Mouse (Mus musculus) stomach, postnatal 0 days (tissue): ENCODE data around the gene Adcy5. TPM values are rescaled to one million over a fixed set of nuclear protein-coding genes. Genes with fewer than 3 reads are reported as not detected.

Experiments used
- ATAC-seq: fragments of 200-750 bp; cut with Nextera tagmentation; 2 replicates; pipeline ENCODE4 v1.8.0; 2017; ENCODE audit not compliant: low FRiP score, low TSS enrichment
- DNase-seq: peaks from one replicate; pipeline ENCODE4 v3.0.0-alpha.2; 2016; ENCODE audit warnings: low spot score
- H3K27ac ChIP-seq: fragments of 300-500 bp; sonication (generic); replicated peaks from 2 replicates; pipeline ENCODE4 v1.5.1; 2014; ENCODE audit warnings: mild to moderate bottlenecking, control low read depth
- H3K27me3 ChIP-seq: fragments of 300-500 bp; sonication (generic); 2 replicates; pipeline ENCODE4 v1.6.1; 2014; ENCODE audit warnings: low read length; ENCODE audit not compliant: control insufficient read depth, insufficient read depth
- H3K36me3 ChIP-seq: fragments of 300-500 bp; sonication (generic); 2 replicates; pipeline ENCODE4 v1.6.1; 2014; ENCODE audit warnings: low read length, mixed read lengths; ENCODE audit not compliant: control insufficient read depth, insufficient read depth
- H3K4me1 ChIP-seq: fragments of 300-500 bp; sonication (generic); replicated peaks from 2 replicates; pipeline ENCODE4 v1.6.1; 2014; ENCODE audit warnings: antibody characterized with exemption; ENCODE audit not compliant: control insufficient read depth, insufficient read depth
- H3K4me2 ChIP-seq: fragments of 300-500 bp; sonication (generic); replicated peaks from 2 replicates; pipeline ENCODE4 v1.6.1; 2014; ENCODE audit warnings: low read depth, mild to moderate bottlenecking, control low read depth, moderate library complexity
- H3K4me3 ChIP-seq: fragments of 300-500 bp; sonication (generic); 2 replicates; pipeline ENCODE4 v1.5.1; 2014; ENCODE audit warnings: low read depth, low read length, control low read depth
- H3K9ac ChIP-seq: fragments of 300-500 bp; sonication (generic); 2 replicates; pipeline ENCODE4 v1.6.1; 2014; ENCODE audit warnings: mild to moderate bottlenecking, low read length, control low read depth, mixed read lengths
- H3K9me3 ChIP-seq: fragments of 300-500 bp; sonication (generic); 2 replicates; pipeline ENCODE4 v1.6.1; 2016; ENCODE audit warnings: low read length; ENCODE audit not compliant: control insufficient read depth
- CTCF ChIP-seq: IDR thresholded peaks from 2 replicates; pipeline ENCODE4 v1.5.1; 2016; ENCODE audit warnings: antibody characterized with exemption, low read depth, mild to moderate bottlenecking, moderate library complexity
- EP300 ChIP-seq: optimal IDR thresholded peaks from 2 replicates; pipeline ENCODE3; 2016; ENCODE audit warnings: antibody characterized with exemption
- WGBS: fragments of 180-500 bp; shearing (Covaris S2); extraction: QIAGEN DNeasy Blood & Tissue Kit; methylation state at CpG from one replicate; pipeline ENCODE4 v1.1.7; 2014; 5-methylcytosine and 5-hydroxymethylcytosine counted together
- polyA plus RNA-seq: library from polyadenylated mRNA; unstranded; fragments of >200 nt; fragmentation: Nextera tagmentation; extraction: Ambion mirVana; gene quantifications from 2 replicates; pipeline ENCODE4 v1.2.1, GENCODE M21; 2015

Adcy5 gene
- polyA plus RNA-seq, 1 experiment from 2014 or later = 2.2 TPM

GRCm38 (mm10) chr16:35308486-35309143 lies 153.9 kb downstream of the Adcy5 start:
- ATAC-seq = peak; percentile 86

GRCm38 (mm10) chr16:35309634-35310033 lies 155.0 kb downstream of the Adcy5 start:
- H3K4me3 ChIP-seq = no peak overlapping the region
- no peaks in the 10 kb centered on the region for H3K9me3 ChIP-seq
- TF ChIP-seq EP300 = no peak
- no peak for TF ChIP-seq CTCF
- DNase-seq (no peak), ATAC-seq (no peak)
- WGBS = 76% methylated on average over 4 of the region's 4 CpGs
- H3K4me2 ChIP-seq = no peak overlapping the region
- H3K9ac ChIP-seq = no peak overlapping the region
- H3K4me1 ChIP-seq = no peaks in the 10 kb centered on the region
- peaks cover 6% of the 10 kb centered on the region for H3K36me3 ChIP-seq
- no peaks in the 10 kb centered on the region for H3K27me3 ChIP-seq
- H3K27ac ChIP-seq = no peak overlapping the region; the same call in 1 of the 2 replicates

More at GRCm38 (mm10) chr16:35308486-35309143, 153.9 kb downstream of the Adcy5 start:
- no peaks in the 10 kb centered on the region for H3K4me1 ChIP-seq
- H3K27ac ChIP-seq = no peak overlapping the region
- no peaks in the 10 kb centered on the region for H3K27me3 ChIP-seq
- no peak overlapping the region for H3K4me2 ChIP-seq
- DNase-seq = peak; percentile 21
- TF ChIP-seq CTCF = no peak
- no peak for TF ChIP-seq EP300
- H3K9ac ChIP-seq = no peak overlapping the region
- no peaks in the 10 kb centered on the region for H3K9me3 ChIP-seq
- WGBS = 81% methylated on average over 6 of the region's 6 CpGs
- no peak overlapping the region for H3K4me3 ChIP-seq
- peaks cover 3% of the 10 kb centered on the region for H3K36me3 ChIP-seq

DNA sequence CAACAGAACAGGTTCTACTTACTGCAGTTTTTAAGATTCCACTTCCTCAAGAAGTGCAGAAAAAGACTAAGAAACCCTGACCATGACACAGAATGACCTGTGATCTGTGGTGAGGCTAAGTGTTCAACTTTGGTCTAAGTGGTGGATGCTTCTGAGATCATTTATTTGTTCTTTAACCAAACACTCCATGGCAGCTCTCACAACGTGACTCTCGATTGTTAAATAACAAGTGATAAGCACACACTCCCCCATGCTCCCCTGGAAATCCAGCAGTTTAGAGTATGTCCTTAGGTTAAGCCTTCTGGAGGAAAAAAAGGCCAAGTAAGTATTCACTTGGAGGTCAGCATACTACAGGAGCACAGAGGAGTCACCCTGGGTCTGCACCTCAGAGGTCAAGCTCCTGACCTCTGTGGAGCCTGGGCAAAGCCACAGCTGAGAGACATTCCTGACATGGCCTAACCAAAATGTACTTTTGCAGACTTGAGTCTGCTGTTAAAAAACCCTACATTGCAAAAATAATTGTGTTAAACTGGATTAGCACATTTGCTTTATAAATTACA lies 156.0 kb downstream of the Adcy5 start:
- ATAC-seq (0 out of 2 replicates have a peak, but pooled peaks have one; percentile 25), DNase-seq (no peak)
- Histone ChIP-seq H3K4me3 (no peak overlapping the region), H3K36me3 (peaks cover 6% of the 10 kb centered on the region), H3K27ac (no peak overlapping the region), H3K9me3 (no peaks in the 10 kb centered on the region), H3K4me2 (no peak overlapping the region), H3K27me3 (no peaks in the 10 kb centered on the region), H3K9ac (no peak overlapping the region), H3K4me1 (no peaks in the 10 kb centered on the region)
- TF ChIP-seq CTCF (no peak), EP300 (no peak)
- 22% methylated on average over 2 of the region's 2 CpGs for WGBS

DNA sequence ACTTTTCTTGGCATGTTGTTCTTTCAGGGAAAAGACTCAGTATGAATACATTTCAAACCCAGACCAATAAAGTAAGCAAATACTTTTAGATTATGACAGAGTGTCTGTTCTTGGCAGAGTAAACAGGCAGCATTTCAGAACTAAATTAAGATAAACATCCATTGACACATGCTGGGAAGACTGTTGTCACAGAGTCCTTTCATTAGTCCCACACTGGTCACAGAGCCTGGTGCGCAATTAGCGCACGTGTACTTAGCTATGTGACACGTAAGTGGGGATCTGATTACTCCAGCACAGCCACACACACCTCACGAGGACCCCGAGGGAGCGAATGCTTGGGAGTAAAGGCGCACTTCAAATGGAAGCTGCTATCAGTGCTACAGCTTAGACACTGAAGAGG lies 156.9 kb downstream of the Adcy5 start:
- no peak for TF ChIP-seq EP300
- TF ChIP-seq CTCF = no peak

DNA sequence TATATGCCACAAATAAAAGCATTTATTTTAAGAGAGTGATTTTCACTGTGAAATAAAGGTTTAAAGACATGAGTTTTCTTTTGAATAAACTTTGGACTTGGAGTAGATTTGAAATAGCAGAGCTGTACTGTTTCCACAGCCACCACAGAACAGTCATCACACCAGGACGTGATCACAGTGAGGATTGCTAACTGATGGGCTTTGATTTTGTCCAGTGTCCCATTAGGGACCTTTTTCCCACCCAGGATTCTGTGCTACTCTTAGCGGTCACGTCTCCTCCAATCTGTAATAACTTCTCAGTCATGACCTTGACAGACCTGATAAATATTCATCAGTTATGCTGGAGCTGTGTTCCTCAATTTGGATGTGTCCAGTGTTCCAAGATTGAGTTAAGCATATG lies 160.8 kb downstream of the Adcy5 start:
- no peak overlapping the region for H3K9ac ChIP-seq
- no peak for ATAC-seq
- 75% methylated on average over 3 of the region's 3 CpGs for WGBS
- H3K27ac ChIP-seq = no peak overlapping the region
- H3K9me3 ChIP-seq = no peaks in the 10 kb centered on the region
- no peaks in the 10 kb centered on the region for H3K4me1 ChIP-seq
- no peak overlapping the region for H3K4me2 ChIP-seq
- no peak for DNase-seq
- no peaks in the 10 kb centered on the region for H3K27me3 ChIP-seq
- no peak overlapping the region for H3K4me3 ChIP-seq
- H3K36me3 ChIP-seq = peaks cover 6% of the 10 kb centered on the region
- TF ChIP-seq EP300 (no peak), CTCF (no peak)

More for the DNA sequence above, 156.9 kb downstream of the Adcy5 start:
- no peak overlapping the region for H3K4me3 ChIP-seq
- H3K4me2 ChIP-seq = no peak overlapping the region
- no peak overlapping the region for H3K9ac ChIP-seq
- H3K27me3 ChIP-seq = no peaks in the 10 kb centered on the region
- no peak overlapping the region for H3K27ac ChIP-seq
- no peak for DNase-seq
- H3K9me3 ChIP-seq = no peaks in the 10 kb centered on the region
- no peak for ATAC-seq
- H3K36me3 ChIP-seq = peaks cover 6% of the 10 kb centered on the region
- no peaks in the 10 kb centered on the region for H3K4me1 ChIP-seq
- 55% methylated on average over 8 of the region's 8 CpGs for WGBS

- Histone ChIP-seq H3K36me3 (peaks cover 6% of the 10 kb centered on the region), H3K27ac (no peak overlapping the region), H3K27me3 (no peaks in the 10 kb centered on the region), H3K9ac (no peak overlapping the region), H3K4me2 (no peak overlapping the region), H3K4me3 (no peak overlapping the region), H3K9me3 (no peaks in the 10 kb centered on the region), H3K4me1 (no peaks in the 10 kb centered on the region)
- DNase-seq = no peak
- TF ChIP-seq CTCF (no peak), EP300 (no peak)
- no peak for ATAC-seq
These were observed 162.2 kb downstream of the Adcy5 start for GRCm38 (mm10) chr16:35316856-35317264.
